Mouse (Mus musculus): ENCODE measurements at regions not wholly inside any gene's neighbourhood (a gene's known extent, or its start where the extent isn't known, plus 50 kb on each side); places are given as distances from the start of the nearest gene placed in this dataset.

GRCm38 (mm10) chr3:119653007-119653565, 131.2 kb downstream of the Ptbp2 start:
- intact Hi-C loops (cut with DNase I), result no loop called here
- DNase-seq, result no peak

GRCm38 (mm10) chr3:119638633-119639032, 145.6 kb downstream of the Ptbp2 start:
- no peak for DNase-seq
- intact Hi-C loops (cut with DNase I), result no loop called here

DNA sequence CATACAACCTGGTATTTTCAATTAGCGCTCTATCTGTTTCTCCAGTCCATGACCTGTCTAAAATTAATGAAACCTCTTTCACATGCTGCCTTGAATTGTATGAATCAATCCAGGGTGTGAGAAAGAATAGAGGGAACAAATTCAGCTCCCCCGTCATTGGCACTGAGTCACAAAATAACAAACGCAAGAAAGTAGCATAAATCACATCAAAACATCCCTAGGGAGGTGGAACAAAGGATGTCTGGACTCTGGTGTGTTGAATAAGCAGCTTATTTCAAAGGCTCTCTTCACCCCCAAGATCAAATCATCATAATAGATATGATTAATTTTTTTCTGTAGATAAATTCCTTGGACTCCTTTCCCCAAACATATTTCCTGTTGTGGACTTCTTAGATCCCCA, 148.6 kb downstream of the Ptbp2 start:
- DNase-seq, result no peak
- intact Hi-C loops (cut with DNase I), result no loop called here

DNA sequence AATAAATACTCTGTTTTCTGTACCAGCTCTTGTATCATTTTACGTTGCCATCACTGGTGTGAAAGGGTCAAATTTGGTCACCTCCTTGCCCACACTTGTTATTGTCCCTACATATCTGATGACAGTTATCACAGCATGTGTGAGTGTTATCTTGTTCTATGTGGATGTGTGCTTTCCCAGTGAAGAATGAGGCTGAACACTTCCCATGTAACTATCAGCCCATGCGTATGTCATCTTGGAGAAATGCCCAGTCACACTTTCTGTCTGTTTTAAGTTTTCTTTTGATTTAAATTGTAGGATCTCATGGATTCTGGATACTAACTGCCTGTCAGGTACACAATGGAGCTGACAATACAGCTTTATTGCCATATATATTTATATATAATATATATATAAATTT, 150.8 kb downstream of the Ptbp2 start:
- intact Hi-C loops (cut with DNase I), result no loop called here
- no peak for DNase-seq

GRCm38 (mm10) chr3:119606116-119606515, 178.2 kb downstream of the Ptbp2 start:
- intact Hi-C loops (cut with DNase I), result no loop called here
- no peak for DNase-seq

DNA sequence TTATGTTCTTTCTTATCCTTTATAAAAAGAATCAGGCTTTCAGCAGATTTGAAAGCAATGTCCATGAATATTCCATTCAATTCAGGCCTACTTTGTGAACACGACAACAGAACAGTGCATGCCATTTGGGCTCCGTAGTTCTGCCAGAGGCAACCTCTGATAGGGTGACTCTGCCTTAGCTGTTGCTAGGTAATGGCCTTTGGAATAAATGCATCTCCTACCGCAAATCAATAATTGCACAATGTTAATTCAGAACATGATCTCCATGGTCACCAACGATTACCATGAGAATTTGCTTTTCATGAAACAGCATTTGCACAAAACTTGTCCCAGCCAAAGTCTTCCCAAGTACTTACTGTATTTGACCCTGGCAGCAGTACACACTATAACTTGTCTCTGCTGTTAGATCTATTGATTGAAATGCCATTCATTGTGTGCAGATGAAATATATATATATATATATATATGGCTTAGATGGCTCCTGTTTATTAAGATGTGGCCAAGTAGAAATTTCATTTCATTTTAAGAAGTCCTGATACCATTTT, 195.3 kb downstream of the Ptbp2 start:
- DNase-seq, result no peak
- intact Hi-C loops (cut with DNase I), result no loop called here

DNA sequence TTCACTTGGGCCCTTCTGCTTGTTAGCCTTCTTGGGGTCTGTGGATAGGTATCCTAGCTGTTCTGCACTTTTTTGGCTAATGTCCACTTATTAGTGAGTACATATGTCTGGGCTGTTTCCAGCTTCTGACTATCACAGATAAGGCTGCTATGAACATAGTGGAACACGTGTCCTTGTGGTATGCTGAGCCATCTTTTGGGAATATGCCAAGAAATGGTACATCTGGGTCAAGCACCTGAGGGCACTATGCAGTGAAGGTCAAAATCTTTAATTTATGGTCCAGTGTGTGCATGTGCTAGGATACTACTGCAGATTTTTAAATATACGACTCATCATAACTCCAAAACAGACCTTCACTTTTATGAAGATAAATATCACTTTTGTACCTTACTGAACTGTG, 196.3 kb downstream of the Ptbp2 start:
- no peak for DNase-seq
- intact Hi-C loops (cut with DNase I), result no loop called here

GRCm38 (mm10) chr3:119575516-119575915, 208.8 kb downstream of the Ptbp2 start:
- DNase-seq, result no peak
- intact Hi-C loops (cut with DNase I), result no loop called here

DNA sequence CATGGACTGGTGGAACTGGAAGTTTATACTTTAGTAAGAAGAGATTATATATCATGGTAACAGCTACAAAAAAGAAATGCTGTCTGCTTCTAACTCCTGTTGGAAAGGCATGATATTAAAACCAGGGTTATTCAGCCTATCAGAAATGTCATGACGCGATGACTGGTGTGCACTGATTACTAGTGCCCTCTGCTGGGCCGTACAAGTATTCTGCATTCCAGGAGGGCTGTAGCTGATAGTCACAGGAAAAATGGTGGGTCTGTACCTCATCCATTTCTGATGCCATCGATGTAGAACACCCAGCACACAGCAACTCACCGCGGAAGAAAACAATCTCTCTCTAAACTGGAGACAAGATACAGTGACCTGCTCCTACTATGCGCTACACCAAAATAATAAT, 246.4 kb downstream of the Ptbp2 start:
- intact Hi-C loops (cut with DNase I), result no loop called here
- no peak for DNase-seq

GRCm38 (mm10) chr3:119524510-119525123, 259.6 kb downstream of the Ptbp2 start:
- no peak for DNase-seq
- intact Hi-C loops (cut with DNase I), result no loop called here

DNA sequence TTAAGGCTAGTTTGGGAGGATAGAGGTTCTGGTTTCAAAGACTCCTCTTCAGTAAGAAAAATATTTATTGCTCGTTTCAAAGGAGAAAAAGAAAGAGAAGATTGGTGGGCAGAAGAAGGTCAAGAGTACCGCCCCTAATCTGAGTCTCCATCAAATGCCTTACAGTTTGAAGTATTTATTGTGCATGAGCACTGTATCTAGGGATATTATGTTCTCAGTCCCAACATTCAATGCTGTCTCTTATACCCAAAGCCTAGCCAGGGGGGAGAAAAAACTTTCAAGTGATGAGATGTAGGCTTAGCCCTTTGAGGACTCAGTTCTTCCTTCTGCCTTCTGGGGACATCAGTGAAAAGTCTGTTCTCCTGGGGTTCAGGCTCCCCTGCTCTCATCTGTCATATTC, 271.7 kb downstream of the Ptbp2 start:
- intact Hi-C loops (cut with DNase I), result no loop called here

DNA sequence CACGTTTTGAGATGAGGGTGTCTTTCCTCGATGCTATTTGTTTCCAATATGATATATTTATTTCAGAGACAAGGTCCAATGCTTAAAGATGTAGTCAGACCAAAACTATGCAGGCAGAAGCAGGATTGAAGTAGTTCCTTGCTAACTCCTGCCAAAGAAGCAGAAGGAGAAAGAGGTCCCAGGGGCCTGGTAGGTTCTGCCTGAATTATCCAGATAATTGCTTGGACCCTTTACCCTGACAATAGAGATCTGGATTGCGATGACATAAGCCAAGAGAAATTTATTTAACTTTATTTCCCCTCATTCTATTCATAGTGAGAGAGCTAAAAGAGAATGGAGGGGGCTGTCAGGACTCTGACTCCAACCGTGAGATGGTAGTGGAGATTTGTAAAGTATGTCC, 275.1 kb downstream of the Ptbp2 start:
- intact Hi-C loops (cut with DNase I), result no loop called here
- DNase-seq, result no peak

More for the DNA sequence above, 271.7 kb downstream of the Ptbp2 start:
- no peak for DNase-seq

GRCm38 (mm10) chr3:119503471-119503972, 280.7 kb downstream of the Ptbp2 start:
- intact Hi-C loops (cut with DNase I), result no loop called here
- no peak for DNase-seq

DNA sequence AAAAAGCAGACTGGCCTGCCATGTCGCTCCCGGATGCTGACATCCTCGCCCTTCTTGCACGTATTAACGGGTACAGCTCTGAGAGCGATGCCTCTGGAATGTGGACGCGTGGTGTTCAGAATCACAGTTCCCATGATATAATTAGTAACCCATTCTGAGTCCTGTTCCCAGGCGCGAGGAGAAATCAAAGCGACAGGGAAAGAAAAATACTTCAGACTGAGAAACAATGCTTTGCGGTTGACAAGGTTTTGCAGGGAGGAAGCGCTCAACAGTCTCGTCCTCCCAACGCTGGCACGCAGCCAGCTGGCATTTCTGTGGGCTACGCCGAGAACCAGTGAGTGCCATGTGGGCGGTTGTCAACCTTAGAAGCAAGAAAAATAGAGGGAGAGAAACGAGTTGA, 285.6 kb downstream of the Ptbp2 start:
- intact Hi-C loops (cut with DNase I), result no loop called here
- peak; percentile 13 to 45 for DNase-seq

DNA sequence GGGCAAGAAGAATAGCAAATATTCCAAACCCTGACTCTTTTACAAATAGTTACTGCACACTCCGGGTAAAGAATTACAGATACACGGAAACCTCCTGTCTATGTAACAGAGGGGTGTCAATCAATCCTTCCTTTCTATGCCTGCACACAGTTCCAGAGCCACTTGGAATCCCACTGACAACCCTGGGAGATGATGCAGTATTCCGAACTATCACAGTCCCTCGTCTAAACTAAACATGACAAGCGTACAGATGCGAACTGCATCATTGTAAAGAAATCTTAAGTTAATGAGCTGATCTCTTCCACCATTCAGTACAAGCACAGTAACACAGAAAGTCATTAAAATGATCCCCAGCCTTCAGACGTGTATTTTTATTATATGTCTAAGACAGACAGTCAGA, 286.4 kb downstream of the Ptbp2 start:
- DNase-seq, result no peak
- intact Hi-C loops (cut with DNase I), result no loop called here

- intact Hi-C loops (cut with DNase I), result no loop called here
- DNase-seq, result no peak
Observed at GRCm38 (mm10) chr3:119494580-119494979, 289.7 kb downstream of the Ptbp2 start.

GRCm38 (mm10) chr3:119492627-119493026, 291.6 kb downstream of the Ptbp2 start:
- no peak for DNase-seq
- intact Hi-C loops (cut with DNase I), result no loop called here

DNA sequence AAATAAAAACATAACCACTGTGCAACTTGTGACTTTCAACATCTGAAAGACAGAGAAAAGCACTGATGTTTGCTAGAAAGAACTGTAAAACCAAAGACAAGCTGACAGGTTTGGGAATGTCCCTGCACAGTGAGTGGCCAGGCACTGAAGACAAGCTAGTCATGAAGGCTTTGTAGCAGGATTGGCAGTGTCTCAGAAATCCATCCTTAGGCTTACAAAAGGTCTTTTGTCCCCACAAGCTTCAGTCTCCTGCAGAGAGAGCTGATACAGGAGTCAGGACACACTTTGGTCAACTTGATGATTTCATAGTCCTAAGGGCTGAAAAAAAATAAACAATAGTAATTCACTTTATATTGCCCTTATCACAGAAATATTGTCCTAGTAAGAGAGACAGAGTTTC, 294.9 kb downstream of the Ptbp2 start:
- no peak for DNase-seq
- intact Hi-C loops (cut with DNase I), result no loop called here
